Mouse (Mus musculus): ENCODE measurements around the gene Nox3. TPM values are rescaled to one million over a fixed set of nuclear protein-coding genes. Genes with fewer than 3 reads are reported as not detected.

The Nox3 gene
- polyA plus RNA-seq (2015; fragmentation: Nextera tagmentation; extraction: Ambion mirVana): not detected in 2 replicates

DNA sequence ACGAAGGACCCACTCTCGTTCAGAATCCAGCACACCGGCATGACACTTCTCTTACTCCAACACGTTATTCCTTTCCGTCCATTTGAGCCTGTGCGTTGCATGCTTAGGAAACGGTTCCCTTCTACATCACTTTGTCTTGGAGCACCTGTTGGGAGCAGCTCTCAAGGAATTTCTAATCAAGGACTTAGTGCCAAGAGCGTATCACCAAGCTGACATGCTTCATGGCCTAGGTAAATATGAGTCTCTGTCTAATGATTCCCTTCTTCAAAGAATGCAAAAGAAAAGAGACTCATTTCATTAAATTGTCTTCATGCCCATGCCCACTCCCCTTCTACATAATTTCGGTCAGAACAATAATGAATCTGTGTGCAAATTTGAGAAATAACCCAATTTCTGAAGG is at the start of gene Nox3:
Gene Nox3 (minus strand): TSS at position 101 of the 400 bp plus-strand sequence.
- no peak within 1 kb of the TSS for H3K9ac ChIP-seq (replicated peaks)
- DNase-seq (no peak), ATAC-seq (no peak)
- no peak within 1 kb of the TSS for H3K4me2 ChIP-seq (ENCODE audit: low read depth, low read length)
- no peak within 1 kb of the TSS for H3K27ac ChIP-seq (ENCODE audit: low read depth)
- no peaks in the 10 kb centered on the region for H3K36me3 ChIP-seq (replicated peaks; ENCODE audit: insufficient read depth, low read length)
- WGBS (ENCODE audit: insufficient replicate concordance): 87% methylated on average over 9 of the region's 9 CpGs
- TF ChIP-seq EP300 (IDR thresholded peaks at IDR 0.05; ENCODE audit: low read depth): no peak
- no peak for TF ChIP-seq CTCF (IDR thresholded peaks at IDR 0.05; ENCODE audit: low read depth)
- H3K4me1 ChIP-seq (ENCODE audit: insufficient read depth): no peaks in the 10 kb centered on the region
- H3K4me3 ChIP-seq (ENCODE audit: low read depth, low read length): no peak within 1 kb of the TSS
- no peaks in the 10 kb centered on the region for H3K9me3 ChIP-seq (ENCODE audit: low read length)
- H3K27me3 ChIP-seq (ENCODE audit: insufficient read depth, low read length): no peaks in the 10 kb centered on the region

DNA sequence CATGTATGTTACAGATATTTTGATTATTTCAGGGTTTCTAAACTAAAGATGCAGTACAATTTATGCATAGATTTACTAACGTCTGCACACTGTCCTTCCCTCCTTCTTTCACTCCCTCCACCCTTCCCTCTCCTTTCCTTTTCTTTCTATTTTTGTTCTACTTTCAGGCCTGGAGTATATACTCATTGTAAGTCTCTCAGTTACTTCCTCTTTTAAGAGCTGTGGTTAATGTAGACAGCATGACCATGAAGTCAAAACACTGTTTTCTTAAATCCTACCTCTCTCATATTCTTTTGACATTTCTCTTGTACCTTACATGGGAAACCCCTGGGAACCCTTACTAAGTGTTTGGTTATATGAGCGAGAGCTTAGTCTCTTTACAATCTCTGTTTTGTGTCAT is 48.3 kb upstream of the Nox3 start:
- no peaks in the 10 kb centered on the region for H3K9me3 ChIP-seq (ENCODE audit: low read length)
- H3K4me1 ChIP-seq (ENCODE audit: insufficient read depth): no peaks in the 10 kb centered on the region
- no peaks in the 10 kb centered on the region for H3K36me3 ChIP-seq (replicated peaks; ENCODE audit: insufficient read depth, low read length)
- ATAC-seq (no peak), DNase-seq (no peak)
- H3K4me3 ChIP-seq (ENCODE audit: low read depth, low read length): no peak overlapping the region
- no peaks in the 10 kb centered on the region for H3K27me3 ChIP-seq (ENCODE audit: insufficient read depth, low read length)
- WGBS (ENCODE audit: insufficient replicate concordance): 37% methylated on average over 2 of the region's 2 CpGs
- H3K4me2 ChIP-seq (ENCODE audit: low read depth, low read length): no peak overlapping the region
- no peak for TF ChIP-seq CTCF (IDR thresholded peaks at IDR 0.05; ENCODE audit: low read depth)
- no peak overlapping the region for H3K27ac ChIP-seq (ENCODE audit: low read depth)
- H3K9ac ChIP-seq (replicated peaks): no peak overlapping the region

DNA sequence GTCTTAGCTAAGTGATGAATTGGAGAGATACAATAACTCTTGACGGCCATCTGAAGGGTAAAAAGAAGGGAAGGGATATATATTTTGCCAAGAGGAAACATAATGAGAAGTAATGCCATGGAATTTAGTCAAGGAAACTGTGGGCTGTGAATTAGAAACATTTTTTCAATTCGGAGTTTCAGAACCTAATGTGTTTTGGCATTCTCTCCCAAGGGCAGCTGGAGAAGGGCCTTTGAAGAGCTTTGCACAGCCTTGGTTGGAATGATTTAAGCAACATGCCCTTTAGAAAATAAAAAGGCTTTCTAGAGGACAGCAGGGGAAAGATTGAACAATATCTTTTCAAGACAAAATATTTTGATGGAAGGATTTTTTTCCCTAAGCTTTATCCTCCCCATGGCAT is 40.9 kb upstream of the Nox3 start:
- no peak for DNase-seq

DNA sequence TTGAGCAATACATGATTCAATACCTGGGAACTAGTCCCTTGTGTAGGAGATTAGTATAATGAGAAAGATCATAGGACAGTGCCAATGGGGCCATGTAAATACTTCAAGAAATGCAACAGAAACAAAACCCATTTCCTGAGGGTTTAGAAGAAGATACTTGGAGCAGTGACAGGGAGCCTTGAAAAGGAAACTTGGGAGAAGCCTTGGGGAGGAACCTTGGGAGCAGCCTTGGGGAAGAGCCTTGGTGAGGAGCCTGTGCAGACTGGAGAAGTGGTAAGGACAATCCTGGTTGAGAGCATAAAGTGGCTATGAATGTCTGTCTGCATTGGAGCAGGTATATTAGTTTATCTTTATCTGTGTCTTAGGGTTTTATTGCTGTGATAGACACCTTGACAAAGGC is 38.2 kb upstream of the Nox3 start:
- Histone ChIP-seq H3K4me1 (ENCODE audit: insufficient read depth) (no peaks in the 10 kb centered on the region), H3K36me3 (replicated peaks; ENCODE audit: insufficient read depth, low read length) (no peaks in the 10 kb centered on the region), H3K27me3 (ENCODE audit: insufficient read depth, low read length) (no peaks in the 10 kb centered on the region), H3K4me2 (ENCODE audit: low read depth, low read length) (no peak overlapping the region), H3K4me3 (ENCODE audit: low read depth, low read length) (no peak overlapping the region), H3K9ac (replicated peaks) (no peak overlapping the region), H3K27ac (ENCODE audit: low read depth) (no peak overlapping the region), H3K9me3 (ENCODE audit: low read length) (no peaks in the 10 kb centered on the region)
- ATAC-seq (no peak), DNase-seq (no peak)
- TF ChIP-seq CTCF (IDR thresholded peaks at IDR 0.05; ENCODE audit: low read depth) (no peak), EP300 (IDR thresholded peaks at IDR 0.05; ENCODE audit: low read depth) (no peak)

More for the DNA sequence above, 40.9 kb upstream of the Nox3 start:
- no peaks in the 10 kb centered on the region for H3K36me3 ChIP-seq (replicated peaks; ENCODE audit: insufficient read depth, low read length)
- ATAC-seq: no peak
- no peak overlapping the region for H3K9ac ChIP-seq (replicated peaks)
- no peak for TF ChIP-seq CTCF (IDR thresholded peaks at IDR 0.05; ENCODE audit: low read depth)
- no peak for TF ChIP-seq EP300 (IDR thresholded peaks at IDR 0.05; ENCODE audit: low read depth)
- 62% methylated on average over 2 of the region's 2 CpGs for WGBS (ENCODE audit: insufficient replicate concordance)
- no peaks in the 10 kb centered on the region for H3K4me1 ChIP-seq (ENCODE audit: insufficient read depth)
- no peak overlapping the region for H3K27ac ChIP-seq (ENCODE audit: low read depth)
- H3K4me2 ChIP-seq (ENCODE audit: low read depth, low read length): no peak overlapping the region
- no peaks in the 10 kb centered on the region for H3K27me3 ChIP-seq (ENCODE audit: insufficient read depth, low read length)
- H3K4me3 ChIP-seq (ENCODE audit: low read depth, low read length): no peak overlapping the region
- H3K9me3 ChIP-seq (ENCODE audit: low read length): no peaks in the 10 kb centered on the region

DNA sequence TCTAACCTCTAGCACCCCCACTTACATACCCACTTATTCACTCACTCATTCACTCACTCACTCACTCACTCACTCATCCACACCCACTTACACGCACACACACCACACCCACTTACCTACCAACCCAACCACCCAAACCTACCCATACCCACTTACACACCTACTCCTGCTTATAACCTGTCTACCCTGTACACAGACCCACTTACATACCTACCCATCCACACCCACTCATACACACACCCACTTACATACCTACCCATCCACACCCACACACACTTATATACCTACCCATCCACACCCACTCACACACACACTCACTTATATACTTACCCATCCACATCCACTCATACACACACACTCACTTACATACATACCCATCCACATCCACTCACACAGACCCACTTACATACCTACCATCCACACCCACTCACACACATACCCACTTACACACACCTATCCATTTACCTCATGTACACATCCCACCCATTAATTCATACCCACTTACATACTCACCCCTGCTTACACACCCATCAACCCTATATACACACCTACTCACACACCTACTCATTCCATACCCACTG is 9.4 kb upstream of the Nox3 start:
- 79% methylated on average over 1 of the region's 1 CpGs for WGBS (ENCODE audit: insufficient replicate concordance)
- no peak for DNase-seq
- Histone ChIP-seq H3K4me2 (ENCODE audit: low read depth, low read length) (no peak overlapping the region), H3K27me3 (ENCODE audit: insufficient read depth, low read length) (no peaks in the 10 kb centered on the region), H3K4me1 (ENCODE audit: insufficient read depth) (no peaks in the 10 kb centered on the region), H3K27ac (ENCODE audit: low read depth) (no peak overlapping the region), H3K9ac (replicated peaks) (no peak overlapping the region), H3K36me3 (replicated peaks; ENCODE audit: insufficient read depth, low read length) (no peaks in the 10 kb centered on the region), H3K4me3 (ENCODE audit: low read depth, low read length) (no peak overlapping the region), H3K9me3 (ENCODE audit: low read length) (no peaks in the 10 kb centered on the region)
- TF ChIP-seq CTCF (IDR thresholded peaks at IDR 0.05; ENCODE audit: low read depth) (no peak), EP300 (IDR thresholded peaks at IDR 0.05; ENCODE audit: low read depth) (no peak)
- ATAC-seq: no peak

DNA sequence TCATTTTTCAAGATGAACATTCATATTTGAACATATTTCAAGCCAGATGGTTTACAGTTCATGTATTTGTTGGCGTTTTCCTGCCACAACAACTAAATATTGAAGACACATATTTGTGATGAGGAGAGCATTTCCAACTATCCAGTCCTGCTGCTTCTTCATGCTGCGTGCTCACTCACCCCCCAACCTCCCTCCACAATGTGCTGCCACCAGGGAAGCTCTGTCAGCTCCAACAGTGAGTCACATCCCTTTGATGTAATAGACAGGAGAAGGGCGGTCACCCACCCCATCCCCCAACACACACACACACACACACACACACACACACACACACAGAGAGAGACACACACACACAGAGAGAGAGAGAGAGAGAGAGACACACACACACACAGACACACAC is 6.3 kb upstream of the Nox3 start:
- Histone ChIP-seq H3K27me3 (ENCODE audit: insufficient read depth, low read length) (no peaks in the 10 kb centered on the region), H3K4me1 (ENCODE audit: insufficient read depth) (no peaks in the 10 kb centered on the region), H3K9ac (replicated peaks) (no peak overlapping the region), H3K27ac (ENCODE audit: low read depth) (no peak overlapping the region), H3K36me3 (replicated peaks; ENCODE audit: insufficient read depth, low read length) (no peaks in the 10 kb centered on the region), H3K4me2 (ENCODE audit: low read depth, low read length) (no peak overlapping the region), H3K9me3 (ENCODE audit: low read length) (no peaks in the 10 kb centered on the region), H3K4me3 (ENCODE audit: low read depth, low read length) (no peak overlapping the region)
- DNase-seq (no peak), ATAC-seq (no peak)
- TF ChIP-seq CTCF (IDR thresholded peaks at IDR 0.05; ENCODE audit: low read depth): no peak
- no peak for TF ChIP-seq EP300 (IDR thresholded peaks at IDR 0.05; ENCODE audit: low read depth)
- 60% methylated on average over 3 of the region's 3 CpGs for WGBS (ENCODE audit: insufficient replicate concordance)

DNA sequence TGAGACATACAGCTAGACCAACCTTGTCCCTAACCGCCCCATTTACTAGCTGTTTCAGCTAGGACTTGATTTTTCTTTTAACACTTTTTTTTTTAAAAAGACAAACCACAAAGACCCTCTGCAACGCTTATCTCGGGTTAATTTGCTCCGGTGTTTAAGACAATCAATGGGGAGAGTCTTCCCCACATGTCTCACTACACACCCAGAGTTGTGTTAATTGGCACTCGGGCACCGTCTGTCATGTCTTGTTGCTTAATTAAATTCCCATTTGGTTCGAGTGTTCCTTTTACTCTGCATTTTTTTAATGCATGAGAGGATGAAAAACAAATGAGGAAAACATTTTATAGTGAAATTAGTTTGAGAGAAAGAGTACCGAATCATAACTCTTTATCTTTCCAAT is 3.2 kb downstream of the Nox3 start:
- no peak for TF ChIP-seq EP300 (IDR thresholded peaks at IDR 0.05; ENCODE audit: low read depth)
- no peak for TF ChIP-seq CTCF (IDR thresholded peaks at IDR 0.05; ENCODE audit: low read depth)
- ATAC-seq (no peak), DNase-seq (no peak)
- Histone ChIP-seq H3K9me3 (ENCODE audit: low read length) (no peaks in the 10 kb centered on the region), H3K4me3 (ENCODE audit: low read depth, low read length) (no peak overlapping the region), H3K27ac (ENCODE audit: low read depth) (no peak overlapping the region), H3K27me3 (ENCODE audit: insufficient read depth, low read length) (no peaks in the 10 kb centered on the region), H3K4me1 (ENCODE audit: insufficient read depth) (no peaks in the 10 kb centered on the region), H3K36me3 (replicated peaks; ENCODE audit: insufficient read depth, low read length) (no peaks in the 10 kb centered on the region), H3K9ac (replicated peaks) (no peak overlapping the region), H3K4me2 (ENCODE audit: low read depth, low read length) (no peak overlapping the region)
- WGBS (ENCODE audit: insufficient replicate concordance): 56% methylated on average over 8 of the region's 8 CpGs
